Mouse (Mus musculus) intestine, embryonic 16.5 days (tissue): ENCODE data around the gene Gfap. TPM values are rescaled to one million over a fixed set of nuclear protein-coding genes. Genes with fewer than 3 reads are reported as not detected.

Experiments used
- ATAC-seq: fragments of 200-750 bp; cut with Nextera tagmentation; 2 replicates; pipeline ENCODE4 v1.8.0; 2017; ENCODE audit warnings: moderate TSS enrichment, moderate library complexity
- H3K27ac ChIP-seq: fragments of 300-500 bp; sonication (generic); 2 replicates; pipeline ENCODE4 v1.5.1; 2014; ENCODE audit warnings: mild to moderate bottlenecking, low read length
- H3K27me3 ChIP-seq: fragments of 300-500 bp; sonication (generic); replicated peaks from 2 replicates; pipeline ENCODE4 v1.6.1; 2014; ENCODE audit warnings: low read length, control low read depth, mixed read lengths; ENCODE audit not compliant: control insufficient read depth, insufficient read depth
- H3K36me3 ChIP-seq: fragments of 300-500 bp; sonication (generic); 2 replicates; pipeline ENCODE4 v1.6.1; 2014; ENCODE audit warnings: low read length, control low read depth; ENCODE audit not compliant: control insufficient read depth, insufficient read depth
- H3K4me1 ChIP-seq: fragments of 300-500 bp; sonication (generic); 2 replicates; pipeline ENCODE4 v1.6.1; 2014; ENCODE audit warnings: low read length, control low read depth, mixed read lengths; ENCODE audit not compliant: control insufficient read depth, insufficient read depth
- H3K4me2 ChIP-seq: fragments of 300-500 bp; sonication (generic); 2 replicates; pipeline ENCODE4 v1.6.1; 2014; ENCODE audit warnings: low read depth, low read length, control low read depth
- H3K4me3 ChIP-seq: fragments of 300-500 bp; sonication (generic); 2 replicates; pipeline ENCODE4 v1.5.1; 2014; ENCODE audit warnings: mild to moderate bottlenecking, low read length
- H3K9ac ChIP-seq: fragments of 300-500 bp; sonication (generic); 2 replicates; pipeline ENCODE4 v1.6.1; 2014; ENCODE audit warnings: low read depth, low read length
- H3K9me3 ChIP-seq: fragments of 300-500 bp; sonication (generic); 2 replicates; pipeline ENCODE4 v1.6.1; 2016; ENCODE audit warnings: low read length, control low read depth; ENCODE audit not compliant: control insufficient read depth
- WGBS: fragments of 180-500 bp; shearing (Covaris S2); extraction: QIAGEN DNeasy Blood & Tissue Kit; methylation state at CpG from one replicate; pipeline ENCODE4 v1.1.7; 2014; 5-methylcytosine and 5-hydroxymethylcytosine counted together
- polyA plus RNA-seq: library from polyadenylated mRNA; unstranded; fragments of >200 nt; fragmentation: Nextera tagmentation; extraction: Ambion mirVana; gene quantifications from 2 replicates; pipeline ENCODE4 v1.2.1, GENCODE M21; 2015

Gfap gene
- 0.09 and 0.38 TPM in 2 replicates for polyA plus RNA-seq

DNA sequence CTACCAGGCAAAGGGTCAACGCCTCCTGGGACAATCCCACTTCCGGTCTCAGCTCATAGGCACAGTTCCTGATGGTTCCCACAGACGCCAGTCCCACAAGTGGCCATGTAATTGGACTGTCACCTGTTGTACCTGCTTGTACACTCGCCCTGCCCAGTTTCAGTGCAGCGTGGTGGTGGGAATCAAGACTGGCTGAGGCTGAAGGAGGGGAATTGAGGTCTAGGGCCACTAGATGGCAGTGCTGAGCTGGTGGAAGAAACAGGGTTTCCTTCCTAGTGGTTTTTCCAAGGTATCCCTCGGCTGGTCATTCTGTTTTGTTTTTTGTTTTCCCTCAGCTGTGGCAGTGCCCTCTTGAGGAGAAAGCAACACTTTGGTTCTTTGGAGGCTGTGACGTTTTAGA is at the start of gene Gfap:
Gene Gfap, minus strand, starts transcription at position 150 of the 400 bp plus-strand sequence.
- Histone ChIP-seq H3K9ac (no peak within 1 kb of the TSS), H3K27me3 (no peaks in the 10 kb centered on the region; the same call in 1 of the 2 replicates), H3K36me3 (no peaks in the 10 kb centered on the region), H3K9me3 (no peaks in the 10 kb centered on the region), H3K4me2 (no peak within 1 kb of the TSS), H3K4me3 (no peak within 1 kb of the TSS), H3K4me1 (no peaks in the 10 kb centered on the region), H3K27ac (no peak within 1 kb of the TSS)
- WGBS = 4% methylated on average over 7 of the region's 7 CpGs
- ATAC-seq = peak; percentile 54

GRCm38 (mm10) chr11:102948043-102948961 is 47.6 kb upstream of the Gfap start:
- WGBS = 5% methylated on average over 51 of the region's 51 CpGs
- no peak overlapping the region for H3K27ac ChIP-seq
- H3K9me3 ChIP-seq = no peaks in the 10 kb centered on the region

DNA sequence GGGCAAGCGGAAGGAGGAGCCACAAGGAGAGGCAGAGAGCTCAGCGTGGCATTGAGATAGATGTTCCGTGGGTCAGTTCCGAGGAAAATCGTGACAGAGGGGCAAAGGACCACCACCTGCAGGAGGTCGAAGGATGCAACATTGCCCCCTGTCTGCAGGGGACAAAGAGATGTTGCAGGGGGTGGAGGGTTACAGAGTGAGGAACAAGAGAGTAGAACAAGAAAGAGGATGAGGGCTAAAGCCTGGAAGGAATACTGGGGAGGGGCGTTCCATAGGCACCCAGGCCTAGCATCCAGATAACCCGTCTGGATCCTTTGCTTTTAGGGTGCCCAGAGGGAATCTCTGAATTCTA is 46.3 kb upstream of the Gfap start:
- Histone ChIP-seq H3K4me1 (peaks cover 30% of the 10 kb centered on the region), H3K27ac (no peak overlapping the region), H3K36me3 (no peaks in the 10 kb centered on the region), H3K9me3 (no peaks in the 10 kb centered on the region), H3K4me3 (peak overlapping the region; percentile 49), H3K9ac (no peak overlapping the region), H3K27me3 (peaks cover 70% of the 10 kb centered on the region), H3K4me2 (peak overlapping the region; percentile 80)
- peak; percentile 18 for ATAC-seq
- WGBS = 12% methylated on average over 8 of the region's 8 CpGs

More at GRCm38 (mm10) chr11:102948043-102948961, 47.6 kb upstream of the Gfap start:
- H3K4me1 ChIP-seq = peaks cover 30% of the 10 kb centered on the region
- H3K9ac ChIP-seq = peak overlapping the region; percentile 65
- peaks cover 64% of the 10 kb centered on the region for H3K27me3 ChIP-seq
- no peak for ATAC-seq
- no peaks in the 10 kb centered on the region for H3K36me3 ChIP-seq
- peak overlapping the region; percentile 52 for H3K4me3 ChIP-seq
- peak overlapping the region; percentile 87 for H3K4me2 ChIP-seq

DNA sequence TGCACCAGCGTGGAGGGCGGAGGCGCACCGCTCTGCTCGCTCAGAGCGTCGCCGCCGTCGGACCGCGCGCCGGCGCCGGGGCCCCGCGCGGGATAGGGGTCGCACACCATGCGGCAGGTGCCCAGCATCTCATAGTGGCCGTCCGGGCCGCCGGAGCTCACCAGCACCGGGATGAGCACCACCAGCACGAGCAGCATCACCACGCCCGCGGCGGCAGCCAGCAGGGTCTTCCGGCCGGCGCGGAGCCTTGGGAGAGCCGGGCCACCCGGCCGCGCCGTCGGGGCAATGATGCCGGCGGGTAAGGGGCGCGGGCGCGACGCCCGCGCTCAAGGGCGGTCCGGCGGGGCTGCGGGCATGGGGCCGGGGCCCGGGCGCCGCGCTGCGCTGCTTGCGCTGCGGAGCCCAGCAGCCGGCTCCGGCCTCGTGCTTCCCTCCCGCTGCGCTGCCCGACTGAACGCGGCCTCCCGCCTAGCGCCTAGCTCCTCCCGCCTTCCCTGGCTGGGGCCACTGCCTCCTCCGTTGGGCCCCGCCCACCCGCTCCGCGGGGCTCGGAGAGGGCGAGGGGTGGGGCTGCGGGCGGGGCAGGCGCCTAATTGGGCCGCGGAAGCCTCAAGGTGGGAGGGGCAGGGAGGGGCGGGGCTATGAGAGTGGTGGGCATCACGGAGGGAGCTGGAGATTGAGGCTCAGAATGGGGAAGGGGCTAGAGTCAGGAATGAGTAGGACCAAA is 45.7 kb upstream of the Gfap start, which contains the start of gene C1ql1:
Gene C1ql1, minus strand, starts transcription at position 424 of the 727 bp plus-strand sequence.
- Histone ChIP-seq H3K27me3 (peaks cover 70% of the 10 kb centered on the region), H3K9me3 (no peaks in the 10 kb centered on the region), H3K9ac (peak within 1 kb of the TSS; percentile 62), H3K4me3 (peak within 1 kb of the TSS; percentile 49), H3K4me2 (peak within 1 kb of the TSS; percentile 80), H3K27ac (no peak within 1 kb of the TSS), H3K36me3 (no peaks in the 10 kb centered on the region), H3K4me1 (peaks cover 30% of the 10 kb centered on the region)
- peak; percentile 95 for ATAC-seq
- under 1% methylated on average over 74 of the region's 87 CpGs for WGBS

DNA sequence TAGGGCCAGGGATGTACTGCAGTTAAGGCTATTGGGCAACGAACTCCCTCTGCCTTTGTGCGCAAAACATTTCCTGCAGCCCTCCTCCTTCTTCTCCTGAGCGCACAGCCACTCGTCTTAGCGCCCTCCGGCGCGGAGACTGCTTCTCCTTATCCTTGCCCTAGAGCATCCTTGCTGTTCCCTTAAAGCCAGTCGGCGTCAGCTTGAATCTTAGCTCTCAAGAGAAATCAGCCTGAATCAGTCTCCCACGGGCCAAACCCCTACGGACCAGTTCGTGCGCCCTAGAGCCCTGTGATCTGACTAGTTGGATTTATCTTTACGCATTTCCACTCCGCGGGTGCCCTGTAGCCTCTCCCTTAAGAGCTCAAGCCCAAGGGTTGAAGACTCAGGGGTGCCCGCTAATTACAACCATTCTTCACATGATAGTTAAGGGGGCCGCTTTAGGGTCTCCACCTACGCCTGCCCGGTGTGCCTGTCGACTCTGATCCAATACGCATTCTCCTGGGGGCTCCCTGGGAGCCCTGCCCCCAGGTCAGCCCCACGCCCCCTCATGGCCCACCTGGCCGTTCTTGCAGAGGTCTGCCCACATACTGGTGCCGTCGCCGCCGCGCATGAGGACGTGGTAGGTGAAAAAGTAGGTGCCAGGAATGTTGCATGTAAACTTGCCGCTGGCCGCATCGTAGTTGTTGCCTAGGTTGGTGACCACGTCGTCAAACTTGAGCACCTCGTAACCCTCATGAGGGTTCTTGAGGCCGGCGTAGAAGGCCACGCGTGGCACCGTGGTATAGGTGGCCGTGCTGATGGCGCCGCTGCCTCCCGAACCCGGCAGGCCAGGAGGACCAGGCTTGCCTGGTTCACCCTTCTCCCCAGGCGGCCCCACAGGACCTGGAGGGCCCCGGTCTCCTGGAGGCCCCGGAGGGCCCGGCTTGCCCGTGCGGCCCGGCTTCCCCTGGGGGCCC is 44.9 kb upstream of the Gfap start:
- Histone ChIP-seq H3K36me3 (no peaks in the 10 kb centered on the region), H3K4me1 (peaks cover 30% of the 10 kb centered on the region), H3K4me2 (peak overlapping the region; percentile 80), H3K9me3 (no peaks in the 10 kb centered on the region), H3K27ac (no peak overlapping the region), H3K4me3 (peak overlapping the region; percentile 49), H3K9ac (peak overlapping the region; percentile 62), H3K27me3 (peaks cover 63% of the 10 kb centered on the region)
- WGBS = 4% methylated on average over 54 of the region's 54 CpGs
- peak; percentile 27 for ATAC-seq

DNA sequence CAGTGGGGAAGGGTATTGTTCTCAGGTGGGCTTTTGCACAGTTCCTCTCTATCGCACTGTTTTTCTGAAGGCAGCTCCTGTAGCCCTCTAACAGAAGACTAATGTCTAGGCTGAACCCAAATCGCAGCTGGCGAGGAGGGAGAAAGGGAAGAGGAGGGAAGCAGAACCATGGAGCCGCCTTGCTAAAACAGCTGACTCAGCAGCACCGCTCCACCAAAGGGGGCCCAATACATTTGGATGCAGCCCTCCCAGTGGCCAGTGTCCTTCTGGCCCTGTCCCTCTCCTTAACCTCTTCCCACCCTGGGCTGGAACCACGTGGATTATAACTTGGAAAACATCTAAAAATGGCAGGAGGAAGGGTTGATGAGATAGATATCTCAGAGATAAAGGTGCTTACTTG is 40.5 kb upstream of the Gfap start:
- H3K4me3 ChIP-seq = no peak overlapping the region
- peaks cover 30% of the 10 kb centered on the region for H3K27me3 ChIP-seq
- peaks cover 20% of the 10 kb centered on the region for H3K4me1 ChIP-seq
- H3K27ac ChIP-seq = no peak overlapping the region
- 64% methylated on average over 6 of the region's 6 CpGs for whole genome bisulfite sequencing
- no peak for ATAC-seq
- H3K9ac ChIP-seq = no peak overlapping the region
- H3K4me2 ChIP-seq = no peak overlapping the region
- H3K36me3 ChIP-seq = no peaks in the 10 kb centered on the region
- no peaks in the 10 kb centered on the region for H3K9me3 ChIP-seq

- H3K4me2 ChIP-seq = no peak overlapping the region
Observed at GRCm38 (mm10) chr11:102939024-102939675, 38.4 kb upstream of the Gfap start.

DNA sequence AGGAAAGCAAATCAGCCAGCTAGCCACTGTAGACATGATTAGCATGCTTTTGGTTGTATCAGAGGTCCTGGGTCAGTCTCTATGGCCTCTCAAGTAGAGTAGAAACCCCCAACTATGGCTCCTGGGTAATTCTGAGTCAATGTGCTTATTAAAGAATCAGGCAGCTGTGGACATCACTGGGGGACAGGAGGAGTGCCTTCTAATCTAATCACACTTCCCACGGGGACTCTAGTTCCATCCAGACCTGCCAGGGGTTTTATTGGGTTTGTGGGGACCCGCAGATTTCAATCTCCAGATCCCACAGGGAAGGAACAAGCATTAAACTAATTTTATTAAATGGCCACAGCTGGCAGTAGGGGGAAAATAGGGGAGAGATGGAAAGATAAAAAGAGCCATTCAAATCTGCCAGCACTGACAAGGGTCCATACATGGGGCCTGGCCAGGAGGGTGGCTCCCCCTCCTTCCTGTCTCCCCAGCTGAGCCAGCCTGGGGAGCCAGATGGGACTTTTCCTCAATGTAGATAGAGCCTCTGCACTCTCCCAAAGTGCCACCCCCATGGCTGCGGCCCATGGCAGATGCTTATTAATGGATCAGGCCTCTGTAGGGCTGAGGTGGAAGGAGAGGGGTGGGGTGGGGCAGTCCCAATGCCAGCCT is 36.9 kb upstream of the Gfap start:
- Histone ChIP-seq H3K27me3 (peaks cover 4% of the 10 kb centered on the region; the same call in 1 of the 2 replicates), H3K4me3 (no peak overlapping the region), H3K27ac (no peak overlapping the region), H3K9ac (no peak overlapping the region), H3K9me3 (no peaks in the 10 kb centered on the region), H3K4me2 (no peak overlapping the region), H3K4me1 (peaks cover 4% of the 10 kb centered on the region; the same call in 1 of the 2 replicates), H3K36me3 (no peaks in the 10 kb centered on the region)
- 60% methylated on average over 3 of the region's 3 CpGs for WGBS
- peak; percentile 50; the same call in 1 of the 2 replicates for ATAC-seq

More at GRCm38 (mm10) chr11:102939024-102939675, 38.4 kb upstream of the Gfap start:
- H3K4me1 ChIP-seq = peaks cover 4% of the 10 kb centered on the region; the same call in 1 of the 2 replicates
- H3K27me3 ChIP-seq = peaks cover 9% of the 10 kb centered on the region
- H3K36me3 ChIP-seq = no peaks in the 10 kb centered on the region
- H3K27ac ChIP-seq = no peak overlapping the region
- H3K9ac ChIP-seq = no peak overlapping the region
- H3K9me3 ChIP-seq = no peaks in the 10 kb centered on the region
- ATAC-seq = 0 out of 2 replicates have a peak, but pooled peaks have one; percentile 40
- H3K4me3 ChIP-seq = no peak overlapping the region
- 24% methylated on average over 13 of the region's 13 CpGs for WGBS
